Mouse (Mus musculus): ENCODE measurements around the gene 1700019A02Rik. TPM values are rescaled to one million over a fixed set of nuclear protein-coding genes. Genes with fewer than 3 reads are reported as not detected.

The 1700019A02Rik gene
- not detected in 2 replicates for polyA plus RNA-seq (2015; fragmentation: Nextera tagmentation; extraction: Ambion mirVana)

DNA sequence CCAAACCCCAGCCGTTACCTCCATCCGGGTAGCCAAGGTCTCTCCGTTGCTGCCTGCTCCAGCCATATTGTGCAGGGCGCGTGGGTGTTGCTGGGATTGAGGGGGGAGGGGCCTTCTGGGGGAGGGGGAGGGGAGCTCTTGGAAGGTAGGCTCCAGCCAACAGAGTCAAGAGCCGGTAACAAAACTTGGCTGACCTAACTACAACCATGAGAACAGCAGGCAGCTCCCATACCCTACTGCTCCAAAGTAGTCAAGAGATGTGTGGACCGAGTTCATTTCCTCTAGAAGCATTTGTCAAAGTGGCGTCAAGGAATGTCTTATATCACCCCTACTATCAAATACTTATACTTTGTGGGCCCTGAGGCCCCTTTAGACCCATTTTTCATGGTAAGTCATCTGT lies at the start of gene 1700019A02Rik:
Gene 1700019A02Rik (minus strand): TSS at position 101 of the 400 bp plus-strand sequence.

Other genes starting within 250 kb of the 1700019A02Rik start
- gene 1700019D03Rik, start 167.5 kb downstream of the 1700019A02Rik start, polyA plus RNA-seq (2015; fragmentation: Nextera tagmentation; extraction: Ambion mirVana), result 2.1 and 2.5 TPM in 2 replicates
- 54.9 and 63.8 TPM in 2 replicates for gene Mstn, start 126.0 kb downstream of the 1700019A02Rik start, polyA plus RNA-seq (2015; fragmentation: Nextera tagmentation; extraction: Ambion mirVana)
- 5.6 and 7.1 TPM in 2 replicates for gene Pms1, start 109.4 kb upstream of the 1700019A02Rik start, polyA plus RNA-seq (2015; fragmentation: Nextera tagmentation; extraction: Ambion mirVana)
- gene Ormdl1, start 109.5 kb upstream of the 1700019A02Rik start, polyA plus RNA-seq (2015; fragmentation: Nextera tagmentation; extraction: Ambion mirVana), result 12.0 and 12.8 TPM in 2 replicates
- not detected in 2 replicates for gene Gm28778, start 109.5 kb upstream of the 1700019A02Rik start, polyA plus RNA-seq (2015; fragmentation: Nextera tagmentation; extraction: Ambion mirVana)
- 29.9 and 31.5 TPM in 2 replicates for gene Osgepl1, start 126.0 kb upstream of the 1700019A02Rik start, polyA plus RNA-seq (2015; fragmentation: Nextera tagmentation; extraction: Ambion mirVana)
- gene Asdurf, start 165.0 kb upstream of the 1700019A02Rik start, polyA plus RNA-seq (2015; fragmentation: Nextera tagmentation; extraction: Ambion mirVana), result 10.0 and 19.4 TPM in 2 replicates
- gene Gm28551, start 165.0 kb upstream of the 1700019A02Rik start, polyA plus RNA-seq (2015; fragmentation: Nextera tagmentation; extraction: Ambion mirVana), result 0.23 and 0.37 TPM in 2 replicates
- 70.2 and 75.5 TPM in 2 replicates for gene Asnsd1, start 165.1 kb upstream of the 1700019A02Rik start, polyA plus RNA-seq (2015; fragmentation: Nextera tagmentation; extraction: Ambion mirVana)

Data from skeletal muscle tissue, postnatal 0 days (tissue).